Mouse (Mus musculus): ENCODE results near the gene Oaf.

Gene Oaf

DNA sequence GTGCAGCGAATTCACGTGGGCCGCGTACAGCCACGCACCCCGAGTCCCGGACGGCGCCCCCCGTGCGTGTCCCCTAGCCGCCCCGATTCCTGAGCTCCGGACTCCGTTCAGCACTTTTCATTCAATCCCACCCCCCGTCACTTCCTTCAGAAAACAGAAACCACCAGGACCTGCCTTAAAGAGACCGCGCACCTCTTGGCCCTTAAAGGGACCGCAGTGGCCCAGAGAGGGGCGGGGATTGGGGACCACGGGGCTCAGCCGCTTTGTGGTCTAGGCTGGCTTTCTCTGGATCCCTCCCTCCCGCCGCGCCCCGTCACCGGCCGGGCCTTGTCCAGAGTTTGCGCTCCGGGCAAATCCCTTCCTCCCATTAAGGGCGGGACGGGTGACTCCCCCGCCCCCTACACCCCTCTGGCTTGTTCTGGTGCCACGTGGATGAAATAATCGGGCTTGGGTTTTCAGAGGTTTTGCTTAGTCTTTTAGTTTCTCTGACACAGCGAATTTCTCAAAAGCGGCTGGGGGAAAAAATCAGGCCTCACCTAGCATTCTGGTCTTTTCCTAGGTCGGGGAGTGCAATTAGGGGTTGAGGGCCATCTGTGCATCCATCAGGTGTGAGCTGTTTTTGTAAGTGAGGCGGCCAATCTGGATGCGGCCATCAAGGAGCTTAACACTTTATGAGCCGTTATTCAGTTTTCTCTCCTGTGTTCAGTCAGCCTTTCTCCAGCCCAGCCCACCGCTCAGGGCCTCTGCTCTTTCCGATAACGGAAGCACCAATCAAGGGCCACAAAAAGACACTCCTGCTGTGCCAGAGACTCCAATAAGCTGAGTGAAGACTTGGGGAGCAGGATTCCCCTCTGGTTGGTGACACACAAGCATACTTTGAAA is at the start of gene Oaf:
Gene Oaf, minus strand, starts transcription at position 200 of the 882 bp plus-strand sequence.
- peak in 1 of 2 experiments; percentile 37 for DNase-seq

DNA sequence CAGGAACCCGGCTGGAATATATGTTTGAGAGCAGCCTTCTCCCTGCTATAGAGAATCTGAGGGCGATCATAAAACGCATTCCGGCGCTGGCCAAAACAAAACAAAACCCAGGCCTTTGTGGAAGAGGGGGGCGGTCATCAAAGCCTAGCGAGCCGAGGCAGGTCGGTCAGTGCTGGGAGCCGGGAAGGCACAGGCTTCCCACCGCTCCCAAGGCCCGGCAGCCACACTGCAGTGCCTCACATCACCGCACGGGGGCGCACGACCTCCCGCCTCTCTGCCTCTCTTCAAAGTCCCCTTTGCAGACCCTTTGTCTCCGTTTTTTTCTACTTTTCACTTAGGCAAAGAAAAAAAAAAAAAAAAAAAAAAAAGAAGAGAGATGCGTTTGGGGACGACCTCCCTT is 47.2 kb upstream of the Oaf start:
- peak; percentile 47 to 56 for DNase-seq

DNA sequence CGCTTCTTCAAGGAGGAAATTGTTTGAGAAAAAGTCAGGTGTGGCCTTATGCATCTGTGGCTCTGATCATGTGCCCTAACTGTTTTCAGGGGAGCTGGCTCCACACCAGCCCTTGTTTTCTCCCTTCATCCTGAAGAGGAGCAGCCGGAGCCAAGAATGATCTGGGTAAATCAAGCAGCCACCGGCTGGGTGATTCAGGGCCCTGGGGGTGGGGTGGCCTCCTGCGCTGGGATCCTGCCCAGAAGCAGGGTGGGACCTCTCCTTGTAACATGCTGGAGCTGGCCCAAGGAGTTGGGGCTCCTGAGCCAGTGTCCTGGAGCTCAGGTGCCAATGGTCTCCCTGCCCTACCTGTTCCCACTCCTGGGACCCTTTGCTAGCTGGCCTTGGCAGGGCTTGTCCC is 45.6 kb upstream of the Oaf start:
- DNase-seq, result no peak

DNA sequence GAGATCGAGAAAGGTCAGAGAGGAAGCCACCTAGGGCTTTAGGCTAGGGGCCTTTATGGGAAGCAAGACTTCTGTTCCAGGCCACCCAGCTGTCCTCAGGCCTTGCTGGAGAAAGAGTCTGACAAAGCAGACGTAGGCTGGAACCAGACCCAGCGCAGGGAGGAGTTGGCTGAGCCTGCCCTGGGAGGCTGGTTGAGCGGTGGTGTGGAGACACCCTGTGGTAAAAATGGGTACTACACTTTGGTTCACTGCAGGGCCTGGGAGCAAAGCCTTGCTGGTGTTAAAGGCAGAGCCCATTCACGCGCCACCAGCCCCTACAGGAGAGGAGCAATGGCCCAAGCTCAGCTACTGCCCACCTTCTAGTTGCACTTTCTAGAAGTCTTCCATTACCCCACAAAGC is 44.6 kb upstream of the Oaf start:
- DNase-seq, result peak; percentile 49 to 56

DNA sequence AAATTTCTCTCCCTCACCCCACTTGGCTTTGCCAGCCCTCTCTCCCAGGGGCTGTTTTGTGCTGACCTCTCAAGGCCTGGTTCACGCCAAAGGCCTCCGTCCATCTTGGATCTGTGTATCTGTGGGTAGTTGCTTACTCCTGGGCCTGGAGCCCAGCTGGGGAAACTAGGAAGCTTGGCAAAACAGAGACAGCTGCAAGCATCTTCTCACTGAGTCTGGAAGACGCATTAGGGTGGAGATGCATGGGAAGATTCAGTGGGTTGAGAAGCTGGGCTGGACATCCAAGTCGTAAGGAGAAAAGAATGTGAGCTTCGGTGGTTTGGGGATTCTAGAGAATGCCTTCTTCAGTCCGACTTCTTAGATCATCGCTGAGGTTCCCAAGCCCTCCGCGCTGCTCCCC is 34.0 kb upstream of the Oaf start:
- DNase-seq, result no peak

DNA sequence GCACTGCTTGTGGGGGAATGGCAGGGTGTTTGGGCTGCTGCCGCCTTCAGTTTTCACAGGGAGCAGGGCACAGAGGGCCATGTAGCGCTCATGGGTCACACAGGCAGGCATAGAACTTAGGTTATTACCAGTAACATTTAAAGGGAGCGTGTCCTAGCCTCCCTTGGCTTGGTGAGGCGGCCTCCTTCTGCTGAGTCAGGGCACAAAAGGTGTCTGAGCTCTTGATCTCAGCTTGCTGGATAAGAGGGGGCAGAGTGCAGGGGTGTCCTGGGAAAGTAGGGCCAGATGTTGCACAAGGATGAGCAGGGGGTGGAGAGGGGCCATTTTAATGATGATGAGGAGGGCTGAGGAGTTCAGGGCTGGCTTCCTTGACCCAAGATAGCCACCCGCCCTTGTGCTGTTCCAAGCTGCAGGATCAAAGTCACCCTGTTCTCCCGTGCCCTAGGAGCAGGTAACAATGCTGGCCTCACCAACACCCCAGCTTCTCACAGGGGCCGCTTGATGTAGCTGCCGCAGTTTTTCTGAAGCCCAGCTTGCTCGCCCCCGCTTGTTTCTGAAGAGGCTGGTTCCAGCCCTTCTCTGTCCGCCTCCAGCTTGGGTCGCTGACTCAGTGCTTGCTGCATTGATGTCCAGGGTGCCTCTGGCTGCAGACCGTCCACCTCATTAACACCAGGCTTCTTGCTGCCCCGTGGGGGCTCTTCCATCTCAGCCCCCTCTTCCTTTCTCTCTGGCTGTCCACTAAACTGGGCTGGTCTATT is 32.2 kb upstream of the Oaf start:
- DNase-seq, result no peak

DNA sequence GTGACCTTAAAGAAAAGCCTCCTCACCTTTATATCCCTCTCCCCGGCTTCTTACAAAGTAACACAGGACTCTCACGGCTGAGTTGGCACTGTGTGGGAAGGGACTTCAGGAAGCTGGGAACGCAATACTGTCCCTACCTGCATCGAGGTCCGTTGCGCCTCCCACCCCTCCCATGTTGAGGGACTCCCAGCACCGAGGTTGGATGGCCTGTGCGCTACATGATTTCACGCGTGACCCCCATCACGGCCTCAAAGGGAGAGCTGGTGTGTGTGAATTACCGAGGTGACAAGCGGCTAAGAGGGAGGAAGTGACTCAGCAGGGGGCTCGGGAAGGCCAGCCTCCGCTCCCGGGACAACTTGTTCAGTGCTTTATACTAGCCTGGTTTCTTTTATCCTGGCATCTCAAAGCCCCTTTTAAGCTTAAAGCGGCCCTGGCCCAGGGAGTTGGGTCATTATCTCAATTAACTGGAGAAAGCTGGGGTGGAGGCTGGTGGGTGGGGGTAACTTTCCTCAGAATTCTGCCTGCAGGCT is 31.1 kb upstream of the Oaf start:
- DNase-seq, result no peak

DNA sequence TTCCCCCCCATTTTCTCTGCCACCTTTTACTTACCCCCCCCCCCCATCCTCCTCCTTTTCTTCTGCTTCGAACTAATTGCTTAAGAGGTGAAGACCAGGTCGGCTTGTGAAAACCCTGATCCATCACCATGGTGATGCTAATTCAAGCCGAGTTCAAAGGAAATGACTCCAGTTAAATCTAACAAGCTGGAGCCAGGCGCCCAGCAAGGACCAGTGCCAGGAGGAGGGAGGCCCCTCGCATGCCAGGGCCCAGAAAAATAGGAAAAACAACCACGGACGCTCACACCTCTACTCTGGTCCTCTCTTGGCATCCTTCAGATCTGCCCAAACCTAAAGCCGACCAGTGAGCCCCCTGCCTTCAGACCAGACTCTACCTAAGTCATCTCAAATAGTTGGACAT is 29.5 kb upstream of the Oaf start:
- no peak for DNase-seq

DNA sequence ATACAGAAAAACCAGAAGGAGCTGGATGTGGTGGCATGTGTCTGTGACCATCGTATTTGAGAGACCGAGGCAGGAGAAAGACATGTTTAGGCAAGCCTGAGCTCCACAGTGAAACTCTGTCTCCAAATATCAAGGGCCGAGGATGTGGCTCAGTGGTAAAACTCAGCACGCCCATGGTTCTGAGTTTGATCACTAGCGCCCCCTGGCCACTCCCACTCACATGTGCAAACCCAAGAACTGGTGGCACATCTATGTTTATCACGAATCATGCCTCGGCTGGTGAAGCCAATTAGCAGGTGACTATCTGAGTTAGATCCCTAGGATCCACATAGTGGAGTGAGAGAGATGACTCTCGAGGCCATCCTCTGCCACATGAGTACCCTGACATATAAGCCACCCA is 27.6 kb upstream of the Oaf start:
- DNase-seq, result peak; percentile 42 to 45

DNA sequence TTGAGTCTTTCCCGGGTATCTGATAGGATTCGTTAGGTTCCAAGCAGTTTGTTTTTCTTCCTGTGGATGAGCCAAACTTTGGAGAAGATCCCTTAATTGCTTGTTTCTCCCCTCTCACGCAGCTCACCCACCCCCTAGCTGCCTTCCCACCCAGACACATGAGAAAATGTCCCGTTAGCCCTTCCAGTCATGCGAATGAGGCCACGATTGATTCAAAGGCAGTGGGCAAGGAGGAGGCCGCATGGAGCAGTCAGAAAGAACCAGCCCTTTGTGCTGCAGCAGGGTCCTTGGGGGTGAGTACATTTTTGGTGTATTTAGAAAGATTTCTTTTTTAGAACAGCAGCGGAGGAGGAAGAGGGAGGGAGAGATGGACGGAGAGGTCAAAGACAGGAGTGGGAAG is 25.5 kb upstream of the Oaf start:
- DNase-seq, result no peak

DNA sequence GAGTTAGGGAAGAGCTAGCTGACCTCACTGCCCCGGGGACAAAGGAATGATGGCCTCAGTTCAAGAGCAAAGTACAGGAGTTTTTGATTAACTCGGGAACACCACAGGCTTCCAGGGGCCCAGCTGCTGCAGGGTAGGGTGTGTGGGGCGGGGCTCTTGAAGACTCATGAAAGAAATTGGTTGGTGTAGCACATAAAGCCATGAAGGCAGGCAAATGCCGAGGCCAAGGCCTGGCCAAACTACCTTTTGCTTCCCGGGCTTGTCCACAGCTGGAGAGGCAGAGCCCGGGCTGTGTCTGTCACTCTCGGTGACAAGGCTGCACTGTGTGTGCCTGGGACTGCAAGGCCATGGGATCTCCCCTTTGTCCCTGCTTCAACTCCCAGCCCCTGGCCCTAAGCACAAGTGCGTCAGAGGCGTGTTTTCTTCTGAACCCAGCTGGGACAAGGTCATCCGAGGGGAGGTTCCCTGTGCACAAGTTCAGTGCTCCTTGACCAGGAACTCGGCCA is 24.3 kb upstream of the Oaf start:
- no peak for DNase-seq

DNA sequence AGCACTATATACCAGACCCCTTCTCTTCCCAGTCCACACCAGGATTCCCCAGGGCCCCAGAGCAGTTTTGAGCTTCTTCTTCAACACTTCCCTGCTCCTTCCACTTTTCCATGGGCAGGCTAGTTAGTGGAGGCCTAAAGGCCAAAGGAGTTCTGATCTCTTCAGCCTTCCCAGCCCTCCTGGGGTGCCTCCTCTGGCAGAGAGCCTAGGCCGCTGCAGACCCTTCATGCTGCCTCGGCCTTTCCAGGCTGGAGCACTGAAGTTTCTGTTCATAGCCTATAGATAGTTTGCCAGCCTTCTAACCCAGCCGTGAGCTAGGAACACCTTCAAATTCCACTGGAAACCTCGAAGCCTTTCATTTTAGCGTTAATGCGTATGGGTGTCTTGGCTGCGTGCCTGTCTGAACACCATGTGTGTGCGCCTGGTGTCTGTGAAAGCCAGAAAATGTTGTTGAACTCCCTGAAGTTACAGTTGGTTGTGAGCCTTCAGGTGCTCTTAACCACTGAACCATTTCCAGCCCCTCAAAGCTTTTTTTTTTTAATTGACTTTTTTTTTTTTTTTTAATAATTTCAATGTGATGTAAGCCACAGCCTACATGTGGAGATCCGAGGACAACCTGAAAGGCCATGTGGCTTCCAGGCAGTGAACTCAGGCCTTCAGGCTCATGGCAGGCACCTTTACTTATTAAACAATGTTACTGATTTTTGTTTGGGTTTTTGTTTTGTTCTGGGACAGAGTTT is 23.3 kb upstream of the Oaf start:
- DNase-seq, result no peak

DNA sequence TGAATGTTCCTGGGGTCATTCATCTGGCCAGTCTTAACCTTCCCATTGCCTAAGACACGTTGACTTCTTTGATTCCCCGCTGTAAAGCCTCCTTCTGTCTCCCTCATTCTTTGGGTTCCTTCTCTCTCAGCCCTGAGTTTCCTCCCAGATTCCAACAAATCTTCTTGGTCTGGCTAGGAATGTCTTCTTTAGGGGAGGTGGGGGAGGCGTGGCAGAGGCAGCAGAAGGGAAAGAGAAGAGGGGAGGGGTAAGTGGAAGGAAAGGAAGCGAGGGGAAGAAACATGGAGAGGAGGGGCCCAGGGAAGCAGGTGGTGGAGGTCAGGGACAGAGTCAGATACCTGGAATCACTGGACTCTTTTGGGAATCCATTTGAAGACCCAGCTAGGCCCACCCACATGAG is 22.7 kb upstream of the Oaf start:
- DNase-seq, result no peak

DNA sequence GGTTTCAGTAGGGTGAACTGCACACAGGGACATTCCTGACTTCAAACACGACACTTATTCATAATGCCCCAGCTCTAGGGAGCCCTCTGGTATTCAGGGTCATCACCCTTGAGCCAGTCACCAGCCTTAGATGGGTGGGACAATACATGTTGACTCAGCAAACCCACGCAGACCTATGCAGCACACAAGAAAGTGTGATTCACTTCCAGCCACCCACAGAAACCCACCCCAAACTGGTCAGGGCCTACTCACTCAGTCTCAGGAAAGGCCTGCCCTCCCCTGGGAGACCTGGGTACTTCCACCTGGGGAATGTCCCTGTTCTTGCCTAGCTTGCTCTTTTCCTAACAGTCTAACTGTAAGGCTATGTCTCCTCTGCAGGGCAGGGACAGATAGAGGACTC is 22.2 kb upstream of the Oaf start:
- no peak for DNase-seq

DNA sequence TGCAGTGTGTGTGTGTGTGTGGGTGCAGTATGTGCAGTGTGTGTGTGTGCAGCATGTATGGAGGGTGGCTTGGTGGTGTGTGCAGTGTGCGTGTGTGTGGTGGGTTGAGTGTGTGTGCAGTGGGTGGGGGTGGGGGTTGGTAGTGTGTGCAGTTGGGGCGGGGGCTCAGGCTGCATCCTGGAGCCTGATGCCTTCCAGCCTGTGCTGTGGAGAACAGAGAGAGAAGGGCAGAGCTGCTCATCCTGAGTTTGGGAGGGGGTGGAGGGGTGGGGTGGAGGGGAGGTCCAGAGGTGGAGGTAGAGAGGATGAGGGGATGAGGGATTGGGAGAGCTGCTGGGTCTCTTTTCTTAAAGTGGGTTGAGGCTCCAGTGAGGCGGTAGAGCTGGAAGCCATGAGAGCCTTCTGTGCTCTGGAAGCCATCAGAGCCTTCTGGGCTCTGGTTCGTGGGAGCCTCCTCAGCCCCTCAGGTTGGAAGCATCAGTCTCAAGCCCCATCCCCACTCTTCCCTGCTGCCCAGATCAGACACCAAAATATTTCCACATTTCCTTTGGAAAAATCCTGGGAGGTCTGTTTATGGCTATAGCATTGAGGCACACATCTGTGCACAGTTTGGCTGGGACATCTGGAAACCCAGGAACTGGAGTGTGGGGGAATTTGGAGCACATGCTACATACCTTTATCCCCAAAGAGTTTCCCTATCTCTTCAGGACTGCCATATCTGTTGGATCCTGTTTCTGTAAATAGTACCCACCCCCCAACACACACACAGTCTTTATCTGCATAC is 21.6 kb upstream of the Oaf start:
- no peak for DNase-seq

DNA sequence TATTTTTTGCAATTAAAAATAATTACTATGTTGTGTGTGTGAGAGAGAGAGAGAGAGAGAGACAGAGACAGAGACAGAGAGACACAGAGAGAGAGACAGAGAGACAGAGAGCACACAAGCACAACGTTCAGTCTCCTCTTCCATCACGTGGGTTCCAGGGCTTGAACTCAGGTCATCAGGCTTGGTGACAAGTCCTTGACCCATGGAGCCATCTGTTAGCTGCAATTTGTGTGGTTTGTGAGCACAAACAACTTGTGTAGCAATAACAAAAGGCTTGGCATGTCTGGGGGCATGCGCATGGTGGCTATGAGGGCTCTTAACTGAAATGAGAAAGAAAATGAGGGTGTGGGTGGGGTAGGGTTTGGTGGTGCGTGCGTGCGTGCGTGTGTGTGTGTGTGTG is 20.9 kb upstream of the Oaf start:
- no peak for DNase-seq

DNA sequence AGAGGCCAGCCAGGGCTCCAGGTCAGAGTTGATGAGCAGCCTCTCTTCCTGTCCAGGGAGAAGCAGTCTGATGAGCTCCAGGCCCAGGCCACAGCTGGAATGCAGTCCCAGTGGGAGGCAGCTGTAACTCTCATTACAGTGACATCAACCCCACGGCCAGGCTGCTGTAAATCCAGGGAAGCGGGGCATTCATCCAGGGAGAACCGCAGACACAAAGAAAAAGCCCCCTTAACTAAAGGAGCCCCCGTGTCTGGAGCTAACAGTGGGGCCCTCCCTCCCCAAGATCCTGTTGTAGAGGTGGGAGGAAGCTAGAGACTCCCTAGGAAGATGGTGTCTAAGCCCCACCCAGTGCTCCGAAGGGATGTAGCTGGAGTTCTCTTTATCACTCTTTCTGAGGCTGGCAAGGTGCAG is 13.6 kb upstream of the Oaf start:
- no peak for DNase-seq

DNA sequence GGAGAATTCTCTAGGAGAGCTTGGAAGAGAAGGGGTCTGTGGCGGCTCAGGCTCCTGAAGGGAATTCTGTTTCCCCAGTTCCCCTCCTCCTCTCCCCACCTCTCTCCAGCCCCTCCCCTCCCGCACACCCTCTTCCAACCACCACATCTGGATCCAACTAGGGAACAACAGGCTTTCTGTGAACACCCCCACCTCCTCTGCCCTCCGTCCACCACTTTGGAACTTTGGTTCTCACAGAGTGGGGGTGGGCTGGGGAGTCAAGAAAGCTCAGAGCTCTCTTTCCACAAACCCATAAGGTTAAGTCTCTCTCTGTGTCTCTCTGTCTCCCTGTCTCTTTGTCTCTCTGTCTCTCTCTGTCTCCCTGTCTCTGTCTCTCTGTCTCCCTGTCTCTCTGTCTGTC is 13.1 kb upstream of the Oaf start:
- DNase-seq, result no peak

DNA sequence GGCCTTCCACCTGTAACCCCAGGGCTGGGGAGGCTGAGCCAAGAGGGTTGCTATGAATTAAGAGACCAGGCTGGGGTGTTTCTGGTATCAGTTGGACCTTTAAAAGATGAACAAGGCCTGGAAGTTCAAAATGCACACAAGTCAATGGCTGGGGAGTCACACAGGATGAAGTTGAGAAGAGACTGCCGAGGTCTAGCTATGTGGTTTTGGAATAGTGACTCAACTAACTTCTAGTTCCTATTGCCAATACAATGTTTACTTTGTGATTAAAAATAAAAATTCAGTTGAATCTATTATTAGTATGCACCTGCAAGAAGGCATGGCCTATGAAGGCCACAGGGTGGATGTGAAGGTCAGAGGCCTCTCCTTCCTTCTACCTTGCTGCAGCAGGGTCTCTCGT is 12.1 kb upstream of the Oaf start:
- no peak for DNase-seq

DNA sequence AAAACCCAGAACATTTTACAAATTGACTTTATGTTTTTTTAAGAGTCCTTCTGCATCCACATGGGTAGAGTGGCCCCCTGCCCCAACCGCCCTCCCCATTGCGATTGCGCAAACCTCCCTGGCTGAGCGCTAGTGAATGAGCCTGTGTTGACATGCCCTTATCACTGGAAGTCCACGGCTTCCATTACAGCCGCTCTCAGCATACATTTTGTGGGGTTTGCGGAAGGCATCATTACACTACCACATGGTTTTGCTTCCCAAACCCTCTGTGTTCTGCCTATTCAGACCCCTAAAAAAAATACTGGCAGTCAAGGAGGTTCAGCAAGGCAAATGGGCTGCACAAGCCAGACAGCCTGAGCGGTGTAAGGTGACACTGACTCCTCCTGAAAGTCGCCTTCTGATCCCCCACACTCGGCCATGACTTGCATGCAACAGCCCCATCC is 7.0 kb upstream of the Oaf start:
- no peak for DNase-seq

DNA sequence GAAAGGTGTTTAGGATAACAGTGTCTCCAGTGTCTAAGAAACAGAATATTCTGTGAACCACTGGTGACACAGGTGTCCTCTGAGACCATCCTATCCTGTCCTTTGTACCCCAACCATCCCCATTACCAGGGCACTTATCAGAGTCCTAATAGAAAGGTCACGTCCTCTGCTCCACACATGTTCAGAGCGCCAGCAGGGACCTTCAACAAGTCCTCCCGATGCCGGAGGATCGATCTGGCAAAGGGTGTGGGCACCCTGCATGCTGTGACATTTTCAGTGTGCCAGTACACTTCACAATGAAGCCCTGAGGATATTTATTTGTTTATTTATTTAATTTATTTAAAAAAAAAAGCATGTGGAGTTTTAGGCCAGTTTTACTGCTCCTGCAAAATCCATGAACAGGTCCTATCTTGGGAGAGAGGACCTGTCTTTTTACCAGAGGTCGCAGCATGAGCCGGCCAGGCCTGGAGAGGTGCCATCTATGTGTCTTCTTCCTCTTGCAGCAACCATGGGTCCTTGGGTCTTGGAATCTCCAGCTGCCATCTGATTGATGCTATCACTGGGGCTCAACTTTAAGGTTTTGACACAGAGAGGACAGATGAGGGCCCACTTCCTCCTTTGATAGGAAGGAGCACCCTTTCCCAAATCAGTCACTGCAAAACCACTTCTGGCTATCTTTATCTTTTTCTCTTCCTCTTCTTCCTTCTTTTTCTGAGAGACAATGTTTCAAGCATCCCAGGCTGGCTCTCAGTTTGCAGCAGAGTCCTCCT is 6.3 kb upstream of the Oaf start:
- DNase-seq, result no peak
